Mouse (Mus musculus): ENCODE results near the gene Sgms1. TPM values are rescaled to one million over a fixed set of nuclear protein-coding genes. Genes with fewer than 3 reads are reported as not detected.

Gene Sgms1
- total RNA-seq, 2 experiments from 2014 or later: 58.8 to 59.5 TPM

GRCm38 (mm10) chr19:32210099-32210449, 179.4 kb downstream of the Sgms1 start:
- Histone ChIP-seq H3K4me3 (peak overlapping the region; percentile 43), H3K27ac (peak overlapping the region; percentile 76)
- intact Hi-C loops (cut with DNase I): loop anchor here (5.0 kb wide), 2 partner anchors 112 to 177 kb away; partner anchors contain the start of gene Sgms1
- no peak; the same call in 1 of the 2 replicates for TF ChIP-seq CTCF (IDR thresholded peaks at IDR 0.05)
- DNase-seq (ENCODE audit: extremely low spot score in 1 of 2, low spot score in 2 of 2): no peak

- Histone ChIP-seq H3K27ac (peak overlapping the region; percentile 10), H3K4me3 (peak overlapping the region; percentile 4; the same call in 1 of the 2 replicates)
- intact Hi-C loops (cut with DNase I): no loop called here
- TF ChIP-seq CTCF (IDR thresholded peaks at IDR 0.05): no peak
- DNase-seq (ENCODE audit: extremely low spot score in 1 of 2, low spot score in 2 of 2): no peak
Measured at GRCm38 (mm10) chr19:32202131-32203114, 187.1 kb downstream of the Sgms1 start.

- intact Hi-C loops (cut with DNase I): no loop called here
- no peak; the same call in 1 of the 2 replicates for TF ChIP-seq CTCF (IDR thresholded peaks at IDR 0.05)
- no peak overlapping the region for H3K27ac ChIP-seq
Measured at GRCm38 (mm10) chr19:32199861-32200574, 189.5 kb downstream of the Sgms1 start.

GRCm38 (mm10) chr19:32199133-32199532, 190.4 kb downstream of the Sgms1 start:
- no peak for DNase-seq (ENCODE audit: extremely low spot score in 1 of 2, low spot score in 2 of 2)
- intact Hi-C loops (cut with DNase I): no loop called here
- Histone ChIP-seq H3K4me3 (no peak overlapping the region), H3K27ac (no peak overlapping the region)
- TF ChIP-seq CTCF (IDR thresholded peaks at IDR 0.05): no peak

More at GRCm38 (mm10) chr19:32199861-32200574, 189.5 kb downstream of the Sgms1 start:
- H3K4me3 ChIP-seq: no peak overlapping the region
- DNase-seq (ENCODE audit: extremely low spot score in 1 of 2, low spot score in 2 of 2): no peak

GRCm38 (mm10) chr19:32198494-32199106, 190.9 kb downstream of the Sgms1 start:
- DNase-seq (ENCODE audit: extremely low spot score in 1 of 2, low spot score in 2 of 2): no peak
- H3K4me3 ChIP-seq: no peak overlapping the region
- no peak overlapping the region for H3K27ac ChIP-seq
- intact Hi-C loops (cut with DNase I): no loop called here
- TF ChIP-seq CTCF (IDR thresholded peaks at IDR 0.05): peak; percentile 18

- intact Hi-C loops (cut with DNase I): no loop called here
- no peak overlapping the region for H3K4me3 ChIP-seq
- no peak for TF ChIP-seq CTCF (IDR thresholded peaks at IDR 0.05)
- peak overlapping the region; percentile 21 for H3K27ac ChIP-seq
- no peak for DNase-seq (ENCODE audit: extremely low spot score in 1 of 2, low spot score in 2 of 2)
Measured at GRCm38 (mm10) chr19:32196976-32197819, 192.3 kb downstream of the Sgms1 start.

- Histone ChIP-seq H3K27ac (peak overlapping the region; percentile 34; the same call in 1 of the 2 replicates), H3K4me3 (no peak overlapping the region)
- intact Hi-C loops (cut with DNase I): no loop called here
- TF ChIP-seq CTCF (IDR thresholded peaks at IDR 0.05): no peak
- DNase-seq (ENCODE audit: extremely low spot score in 1 of 2, low spot score in 2 of 2): no peak
Measured at GRCm38 (mm10) chr19:32196222-32196621, 193.3 kb downstream of the Sgms1 start.

- DNase-seq (ENCODE audit: extremely low spot score in 1 of 2, low spot score in 2 of 2): no peak
- Histone ChIP-seq H3K4me3 (no peak overlapping the region), H3K27ac (no peak overlapping the region)
- intact Hi-C loops (cut with DNase I): no loop called here
- no peak for TF ChIP-seq CTCF (IDR thresholded peaks at IDR 0.05)
Measured at GRCm38 (mm10) chr19:32194863-32195262, 194.7 kb downstream of the Sgms1 start.

GRCm38 (mm10) chr19:32194074-32194473, 195.4 kb downstream of the Sgms1 start:
- intact Hi-C loops (cut with DNase I): no loop called here
- Histone ChIP-seq H3K4me3 (no peak overlapping the region), H3K27ac (0 out of 2 replicates have a peak overlapping the region, but pooled peaks have one; percentile 3)
- DNase-seq (ENCODE audit: extremely low spot score in 1 of 2, low spot score in 2 of 2): no peak
- TF ChIP-seq CTCF (IDR thresholded peaks at IDR 0.05): no peak

- TF ChIP-seq CTCF (IDR thresholded peaks at IDR 0.05): no peak
- intact Hi-C loops (cut with DNase I): no loop called here
- DNase-seq (ENCODE audit: extremely low spot score in 1 of 2, low spot score in 2 of 2): no peak
- no peak overlapping the region for H3K27ac ChIP-seq
- H3K4me3 ChIP-seq: no peak overlapping the region
Measured at GRCm38 (mm10) chr19:32191596-32191995, 197.9 kb downstream of the Sgms1 start.

GRCm38 (mm10) chr19:32189961-32190360, 199.6 kb downstream of the Sgms1 start:
- DNase-seq (ENCODE audit: extremely low spot score in 1 of 2, low spot score in 2 of 2): no peak
- H3K4me3 ChIP-seq: no peak overlapping the region

More at GRCm38 (mm10) chr19:32189961-32190360, 199.6 kb downstream of the Sgms1 start:
- H3K27ac ChIP-seq: no peak overlapping the region
- no peak for TF ChIP-seq CTCF (IDR thresholded peaks at IDR 0.05)
- intact Hi-C loops (cut with DNase I): no loop called here

All from left cerebral cortex, adult 2 months (tissue).